Mouse (Mus musculus) liver, adult 2 months (tissue): ENCODE measurements around the gene Rep15.

Experiments used
- CTCF ChIP-seq: fragments of 200-500 bp; IDR thresholded peaks from 2 replicates; pipeline ENCODE4 v1.5.1; 2011; ENCODE audit warnings: low read depth, low read length, control low read depth
- POLR2A ChIP-seq: fragments of 200-500 bp; IDR thresholded peaks from 2 replicates; pipeline ENCODE4 v1.6.1; 2011; ENCODE audit warnings: low read length, control low read depth; ENCODE audit not compliant: insufficient read depth; ENCODE audit errors: extremely low read depth

- TF ChIP-seq CTCF (no peak), POLR2A (no peak)
Observed at GRCm38 (mm10) chr6:147049239-147049805, 16.9 kb downstream of the Rep15 start.
